Mouse (Mus musculus): Measurements from ENCODE around the gene Gm10053. TPM values are rescaled to one million over a fixed set of nuclear protein-coding genes. Genes with fewer than 3 reads are reported as not detected.

Gene Gm10053
- total and polyA plus RNA-seq, 3 experiments = 154 to 315 (median 230) TPM

- Histone ChIP-seq H3K27me3 (replicated peaks) (no peaks in the 10 kb centered on the region), H3K9me3 (replicated peaks; ENCODE audit: low read length) (peaks cover 15% of the 10 kb centered on the region), H3K4me2 (ENCODE audit: insufficient read depth, low read depth, poor library complexity, severe bottlenecking) (no peak overlapping the region), H3K4me1 (ENCODE audit: control insufficient read depth in 1 of 2, insufficient read depth in 2 of 2) (peaks cover 0 to 11% of the 10 kb centered on the region in 2 experiments; a peak in 2 of 4 replicates), H3K79me2 (replicated peaks; ENCODE audit: control insufficient read depth, extremely low read depth, insufficient read depth, poor library complexity, severe bottlenecking) (no peaks in the 10 kb centered on the region), H3K4me3 (replicated peaks in 1 of 3; ENCODE audit: low read depth in 2 of 3, low read length in 2 of 3, poor library complexity in 1 of 3) (no peak overlapping the region), H3K27ac (ENCODE audit: insufficient read depth, low read depth) (no peak overlapping the region), H3K36me3 (replicated peaks in 1 of 2; ENCODE audit: control insufficient read depth in 1 of 2, insufficient read depth in 1 of 2, low read length in 1 of 2) (no peaks in the 10 kb centered on the region), H3K9ac (ENCODE audit: insufficient read depth, low read depth) (no peak overlapping the region)
- DNase-seq (ENCODE audit: extremely low read depth) = no peak
- in situ Hi-C loops (cut with MboI; ENCODE audit: low pct_ligation_motif_present, low pct_unique_long_range_greater_than_20kb, low sequenced_read_pairs) = no loop called here
- dilution Hi-C loops (cut with MboI; ENCODE audit: extremely low pct_ligation_motif_present, extremely low pct_unique_long_range_greater_than_20kb, low sequenced_read_pairs) = no loop called here
- TF ChIP-seq EP300 (IDR thresholded peaks at IDR 0.05; ENCODE audit: low read length) = no peak
- TF ChIP-seq TCF12 (IDR thresholded peaks at IDR 0.05; ENCODE audit: low read depth, low read length) = no peak
- TF ChIP-seq RCOR1 (conservative IDR thresholded peaks at IDR 0.05; ENCODE audit: low read depth, low read length) = no peak
Observed at GRCm38 (mm10) chr19:24896536-24896935, 21.1 kb downstream of the Gm10053 start.

- H3K4me2 ChIP-seq (ENCODE audit: insufficient read depth, low read depth, poor library complexity, severe bottlenecking) = no peak overlapping the region
- H3K27ac ChIP-seq (ENCODE audit: insufficient read depth, low read depth) = no peak overlapping the region
- DNase-seq (ENCODE audit: extremely low read depth) = no peak
- no peaks in the 10 kb centered on the region for H3K79me2 ChIP-seq (replicated peaks; ENCODE audit: control insufficient read depth, extremely low read depth, insufficient read depth, poor library complexity, severe bottlenecking)
- in situ Hi-C loops (cut with MboI; ENCODE audit: low pct_ligation_motif_present, low pct_unique_long_range_greater_than_20kb, low sequenced_read_pairs) (no loop called here), dilution Hi-C loops (cut with MboI; ENCODE audit: extremely low pct_ligation_motif_present, extremely low pct_unique_long_range_greater_than_20kb, low sequenced_read_pairs) (no loop called here)
- H3K4me3 ChIP-seq (replicated peaks in 1 of 3; ENCODE audit: low read depth in 2 of 3, low read length in 2 of 3, poor library complexity in 1 of 3) = no peak overlapping the region
- TF ChIP-seq MAFK (IDR thresholded peaks at IDR 0.05; ENCODE audit: insufficient replicate concordance, low read length) (no peak), CTCF (conservative IDR thresholded peaks at IDR 0.05 in 1 of 2, IDR thresholded peaks at IDR 0.05 in 1 of 2; ENCODE audit: low read depth in 2 of 2, low read length in 2 of 2) (no peak), ZNF384 (IDR thresholded peaks at IDR 0.05; ENCODE audit: low read depth, low read length) (no peak), MXI1 (IDR thresholded peaks at IDR 0.05; ENCODE audit: low read depth, low read length) (no peak), UBTF (IDR thresholded peaks at IDR 0.05; ENCODE audit: low read depth, low read length) (no peak), KAT2A (IDR thresholded peaks at IDR 0.05; ENCODE audit: insufficient replicate concordance, low read length) (no peak), RCOR1 (conservative IDR thresholded peaks at IDR 0.05; ENCODE audit: low read depth, low read length) (no peak), NRF1 (IDR thresholded peaks at IDR 0.05; ENCODE audit: low read depth, low read length) (no peak), PAX5 (IDR thresholded peaks at IDR 0.05; ENCODE audit: low read length) (no peak), USF1 (IDR thresholded peaks at IDR 0.05; ENCODE audit: low read depth, low read length) (no peak), ZMIZ1 (IDR thresholded peaks at IDR 0.05; ENCODE audit: low read depth, low read length) (no peak), CHD1 (IDR thresholded peaks at IDR 0.05; ENCODE audit: low read depth, low read length) (no peak), ETS1 (conservative IDR thresholded peaks at IDR 0.05; ENCODE audit: low read depth, low read length) (no peak), MAX (IDR thresholded peaks at IDR 0.05; ENCODE audit: low read length) (no peak), CHD2 (IDR thresholded peaks at IDR 0.05; ENCODE audit: low read length) (no peak), SMC3 (IDR thresholded peaks at IDR 0.05; ENCODE audit: low read depth, low read length) (no peak), NELFE (IDR thresholded peaks at IDR 0.05; ENCODE audit: low read depth, low read length) (no peak), TCF12 (IDR thresholded peaks at IDR 0.05; ENCODE audit: low read depth, low read length) (no peak), GABPA (IDR thresholded peaks at IDR 0.05; ENCODE audit: insufficient replicate concordance, low read depth, low read length) (no peak)
- H3K9me3 ChIP-seq (replicated peaks; ENCODE audit: low read length) = peaks cover 15% of the 10 kb centered on the region
- H3K27me3 ChIP-seq (replicated peaks) = no peaks in the 10 kb centered on the region
- H3K9ac ChIP-seq (ENCODE audit: insufficient read depth, low read depth) = no peak overlapping the region
- peaks cover 0 to 11% of the 10 kb centered on the region in 2 experiments; a peak in 2 of 4 replicates for H3K4me1 ChIP-seq (ENCODE audit: control insufficient read depth in 1 of 2, insufficient read depth in 2 of 2)
- no peaks in the 10 kb centered on the region for H3K36me3 ChIP-seq (replicated peaks in 1 of 2; ENCODE audit: control insufficient read depth in 1 of 2, insufficient read depth in 1 of 2, low read length in 1 of 2)
Observed at GRCm38 (mm10) chr19:24897006-24897895, 21.8 kb downstream of the Gm10053 start.
